In genomic region chr10:11888953-11889352, GRCm38 (mm10) we compare ENCODE assay signal across 10 mouse cellular contexts.
"Had no signal": no experiment of that assay in that cellular context is flagged by ENCODE, and none has a peak within 500 bp of the region (broad histone marks: within the 10 kb centered on the region; RNA-seq: fewer than 3 reads in every experiment).

No protein-coding gene starts in this region.

- H3K4me1 ChIP-seq: limb, embryonic 13.5 days; midbrain, embryonic 12.5 days; neural tube, embryonic 15.5 days had no signal

- H3K9me3 ChIP-seq: limb, embryonic 13.5 days; midbrain, embryonic 12.5 days; neural tube, embryonic 15.5 days had no signal

- H3K27ac ChIP-seq: limb, embryonic 13.5 days; liver, embryonic 14.5 days; midbrain, embryonic 12.5 days; neural tube, embryonic 15.5 days had no signal

- H3K4me2 ChIP-seq: limb, embryonic 13.5 days; midbrain, embryonic 12.5 days; neural tube, embryonic 15.5 days had no signal

- DNase-seq: kidney, postnatal 14 days; left cerebral cortex, postnatal 4 days; lung, adult 18-20 months; thymus, adult 18-20 months; thymus, postnatal 14 days had no signal

- H3K9ac ChIP-seq: limb, embryonic 13.5 days; liver, embryonic 14.5 days; midbrain, embryonic 12.5 days; neural tube, embryonic 15.5 days had no signal

- H3K27me3 ChIP-seq: limb, embryonic 13.5 days; midbrain, embryonic 12.5 days; neural tube, embryonic 15.5 days had no signal

- H3K36me3 ChIP-seq: limb, embryonic 13.5 days; midbrain, embryonic 12.5 days; neural tube, embryonic 15.5 days had no signal

- H3K4me3 ChIP-seq: limb, embryonic 13.5 days; midbrain, embryonic 12.5 days; myocyte; neural tube, embryonic 15.5 days had no signal
